Mouse (Mus musculus): Measurements from ENCODE around the gene Samd15. TPM values are rescaled to one million over a fixed set of nuclear protein-coding genes. Genes with fewer than 3 reads are reported as not detected.

Gene Samd15
- polyA plus RNA-seq (2017; shearing (Covaris generic)): 2.1 TPM

GRCm38 (mm10) chr12:87199206-87199972 is at the start of gene Samd15:
Gene Samd15, plus strand, starts transcription at chr12:87199723.

GRCm38 (mm10) chr12:87199973-87200586 is 557 bp downstream of the Samd15 start, which contains the start of gene Tmed8:
Gene Tmed8, minus strand, starts transcription at chr12:87200454.

GRCm38 (mm10) chr12:87238632-87239031 is 39.1 kb downstream of the Samd15 start, which contains the start of gene Noxred1:
Gene Noxred1, minus strand, starts transcription at chr12:87238732.

Other genes with a start within 250 kb of the Samd15 start
- gene Zdhhc22, start 209.3 kb upstream of the Samd15 start, polyA plus RNA-seq (2017; shearing (Covaris generic)): 0.21 TPM
- gene Tmem63c, start 178.4 kb upstream of the Samd15 start, polyA plus RNA-seq (2017; shearing (Covaris generic)): 1.0 TPM
- gene Ngb, start 97.2 kb upstream of the Samd15 start, polyA plus RNA-seq (2017; shearing (Covaris generic)): 0.17 TPM
- 11.0 TPM for gene Gstz1, start 52.6 kb upstream of the Samd15 start, polyA plus RNA-seq (2017; shearing (Covaris generic))
- 3.0 TPM for gene Pomt2, start 51.8 kb upstream of the Samd15 start, polyA plus RNA-seq (2017; shearing (Covaris generic))
- 4.3 TPM for gene Tmed8, start 731 bp downstream of the Samd15 start, polyA plus RNA-seq (2017; shearing (Covaris generic))
- gene Noxred1, start 39.0 kb downstream of the Samd15 start, polyA plus RNA-seq (2017; shearing (Covaris generic)): 2.1 TPM
- gene Vipas39, start 66.5 kb downstream of the Samd15 start, polyA plus RNA-seq (2017; shearing (Covaris generic)): 43.2 TPM
- 187 TPM for gene Ahsa1, start 66.8 kb downstream of the Samd15 start, polyA plus RNA-seq (2017; shearing (Covaris generic))
- gene Ism2, start 100.0 kb downstream of the Samd15 start, polyA plus RNA-seq (2017; shearing (Covaris generic)): not detected
- 76.1 TPM for gene Sptlc2, start 188.6 kb downstream of the Samd15 start, polyA plus RNA-seq (2017; shearing (Covaris generic))
- gene Slirp, start 244.2 kb downstream of the Samd15 start, polyA plus RNA-seq (2017; shearing (Covaris generic)): 98.4 TPM
- 86.8 TPM for gene Alkbh1, start 244.3 kb downstream of the Samd15 start, polyA plus RNA-seq (2017; shearing (Covaris generic))

Measured in CD4-positive, CD25-positive, alpha-beta regulatory T cell, adult 9 weeks (primary cell).